Mouse (Mus musculus) ES-E14 (cell line): ENCODE data around the gene Gm26938.

ENCODE experiments used
- CHD2 ChIP-seq: IDR thresholded peaks from 2 replicates; pipeline ENCODE4 v1.6.1; 2014; ENCODE audit warnings: mild to moderate bottlenecking, low read depth, low read length, inconsistent platforms
- ZNF384 ChIP-seq: IDR thresholded peaks from 2 replicates; pipeline ENCODE4 v1.6.1; 2012; ENCODE audit warnings: low read depth, low read length, inconsistent platforms

DNA sequence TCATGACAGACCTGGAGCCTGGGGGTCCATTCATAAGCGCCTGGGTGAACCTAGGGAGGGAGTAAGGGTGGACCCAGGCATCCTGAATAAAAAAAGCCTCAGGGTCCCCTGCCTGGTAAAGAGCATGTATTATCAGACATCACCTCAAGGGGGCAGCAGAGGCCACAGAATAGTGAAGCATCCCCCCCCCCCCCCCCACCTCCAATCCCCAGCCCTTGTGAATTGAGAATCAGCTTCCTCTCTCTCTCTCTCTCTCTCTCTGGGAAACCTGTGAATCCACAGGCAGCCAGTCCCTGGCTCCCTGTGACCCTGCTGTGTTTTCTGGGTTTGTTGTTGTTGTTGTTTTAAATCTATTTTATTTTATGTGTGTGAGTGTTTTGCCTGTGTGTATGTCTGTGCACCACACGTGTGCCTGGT is 12.3 kb upstream of the Gm26938 start:
- TF ChIP-seq CHD2 = no peak
- 0 out of 2 replicates have a peak, but pooled peaks have one; percentile 44 for TF ChIP-seq ZNF384
